Mouse (Mus musculus) kidney, postnatal 10 days (tissue): ENCODE results near the gene Hist2h3c1.
"Not testable (repeated sequence)": the region's sequence is repeated elsewhere in the genome, so short reads cannot be mapped to it uniquely, and the experiment has no call there.

Source experiments
- DNase-seq: peaks from one replicate; pipeline ENCODE4 v3.0.0; 2021; ENCODE audit warnings: mixed read lengths

The Hist2h3c1 gene

GRCm38 (mm10) chr3:96236834-96237334, 9.6 kb upstream of the Hist2h3c1 start:
- DNase-seq: no peak

DNA sequence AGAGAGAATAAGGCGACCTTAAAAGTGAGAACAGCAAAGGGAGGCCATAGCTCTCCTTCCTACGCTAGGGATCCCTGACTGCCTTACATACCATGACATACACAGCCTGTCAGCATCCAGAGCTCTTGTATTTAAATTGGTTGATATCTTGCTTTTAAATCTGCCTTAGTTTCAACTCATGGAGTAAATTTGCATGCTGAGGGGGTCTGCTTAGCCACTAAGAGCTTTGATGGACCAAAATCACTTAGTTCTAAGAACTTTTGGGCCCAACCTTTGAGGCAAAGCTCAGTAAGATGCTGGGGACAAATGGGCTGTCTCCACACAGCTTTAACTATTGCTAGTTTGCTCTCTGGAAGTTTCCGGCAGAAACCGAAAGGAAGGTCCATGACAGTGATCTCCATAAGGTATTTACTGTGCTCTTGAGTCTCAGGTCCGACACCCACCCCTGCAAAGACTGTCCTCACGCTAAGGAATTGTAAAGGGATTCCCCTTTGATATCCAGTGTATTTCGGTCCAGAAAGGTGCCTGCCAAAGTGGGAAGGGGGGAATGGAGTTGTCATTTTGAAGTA, 9.1 kb upstream of the Hist2h3c1 start:
- no peak for DNase-seq

DNA sequence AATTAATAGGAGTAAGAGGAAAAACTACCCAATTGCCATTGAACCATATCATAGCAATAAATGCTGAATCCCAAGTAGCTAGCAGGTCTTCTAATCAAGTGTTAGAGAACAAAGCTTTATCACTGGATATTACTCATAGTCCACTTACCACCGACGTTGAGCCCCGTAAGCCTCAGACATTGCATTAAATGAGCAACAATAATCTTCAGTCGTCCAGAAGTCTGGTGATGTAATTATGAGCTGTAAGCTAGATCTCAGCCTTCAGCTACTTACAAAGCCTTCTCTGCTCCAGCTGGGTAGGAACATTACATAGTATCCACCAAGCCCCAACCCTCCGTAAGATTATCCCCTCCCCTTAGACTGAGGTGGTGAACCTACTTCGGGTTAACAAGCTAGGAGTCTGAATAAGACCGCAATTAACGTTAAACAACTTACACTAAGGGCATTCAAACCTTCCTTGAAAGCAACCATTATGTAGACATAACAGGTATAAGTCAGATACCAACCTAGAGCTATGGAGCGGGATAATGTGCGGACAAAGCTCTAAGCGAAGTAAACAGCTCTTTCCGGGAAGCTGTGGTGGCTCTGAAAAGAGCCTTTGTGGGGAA, 8.5 kb upstream of the Hist2h3c1 start:
- DNase-seq: no peak

GRCm38 (mm10) chr3:96238954-96239793, 7.3 kb upstream of the Hist2h3c1 start, which contains the start of gene Hist2h3c2:
Gene Hist2h3c2, minus strand, starts transcription at chr3:96239127.
- peak; percentile 66 for DNase-seq

- DNase-seq: peak; percentile 96
These were observed 6.3 kb upstream of the Hist2h3c1 start, which contains the start of gene Hist2h2aa2 for GRCm38 (mm10) chr3:96239949-96240798. Gene Hist2h2aa2, minus strand, starts transcription at chr3:96240276.

- no peak for DNase-seq
These were observed 5.7 kb upstream of the Hist2h3c1 start for GRCm38 (mm10) chr3:96240799-96241197.

DNA sequence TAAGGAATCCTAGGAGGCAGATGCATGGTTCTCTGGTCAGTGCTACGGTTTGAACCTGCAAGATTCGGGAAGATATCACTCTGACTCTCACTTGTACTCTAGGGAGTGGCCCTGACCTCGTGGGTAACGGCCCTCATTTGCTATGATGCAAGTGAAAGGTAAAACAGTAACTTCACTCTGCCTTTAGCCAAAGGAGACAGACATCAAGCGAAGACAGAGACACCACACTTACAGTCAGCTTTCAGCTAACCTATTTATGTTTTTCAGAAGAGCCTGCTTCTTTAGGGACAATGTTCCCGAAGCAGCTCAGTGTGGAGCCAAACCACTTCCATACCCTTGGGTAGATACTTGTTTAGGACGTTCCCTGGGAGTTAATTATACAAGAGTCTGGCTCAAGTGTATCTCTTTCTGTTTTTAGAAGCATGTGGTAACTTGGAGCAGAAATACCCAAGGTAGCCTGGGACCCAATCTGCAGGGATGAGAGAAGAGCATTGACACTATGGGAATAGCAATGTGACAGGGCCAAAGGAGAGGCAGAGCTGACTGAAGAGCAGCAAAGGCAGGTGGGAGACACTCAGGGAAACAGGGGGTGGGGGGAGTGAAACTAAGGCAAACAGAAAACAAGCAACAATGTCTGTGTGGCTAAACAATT, 2.4 kb upstream of the Hist2h3c1 start:
- DNase-seq: no peak

DNA sequence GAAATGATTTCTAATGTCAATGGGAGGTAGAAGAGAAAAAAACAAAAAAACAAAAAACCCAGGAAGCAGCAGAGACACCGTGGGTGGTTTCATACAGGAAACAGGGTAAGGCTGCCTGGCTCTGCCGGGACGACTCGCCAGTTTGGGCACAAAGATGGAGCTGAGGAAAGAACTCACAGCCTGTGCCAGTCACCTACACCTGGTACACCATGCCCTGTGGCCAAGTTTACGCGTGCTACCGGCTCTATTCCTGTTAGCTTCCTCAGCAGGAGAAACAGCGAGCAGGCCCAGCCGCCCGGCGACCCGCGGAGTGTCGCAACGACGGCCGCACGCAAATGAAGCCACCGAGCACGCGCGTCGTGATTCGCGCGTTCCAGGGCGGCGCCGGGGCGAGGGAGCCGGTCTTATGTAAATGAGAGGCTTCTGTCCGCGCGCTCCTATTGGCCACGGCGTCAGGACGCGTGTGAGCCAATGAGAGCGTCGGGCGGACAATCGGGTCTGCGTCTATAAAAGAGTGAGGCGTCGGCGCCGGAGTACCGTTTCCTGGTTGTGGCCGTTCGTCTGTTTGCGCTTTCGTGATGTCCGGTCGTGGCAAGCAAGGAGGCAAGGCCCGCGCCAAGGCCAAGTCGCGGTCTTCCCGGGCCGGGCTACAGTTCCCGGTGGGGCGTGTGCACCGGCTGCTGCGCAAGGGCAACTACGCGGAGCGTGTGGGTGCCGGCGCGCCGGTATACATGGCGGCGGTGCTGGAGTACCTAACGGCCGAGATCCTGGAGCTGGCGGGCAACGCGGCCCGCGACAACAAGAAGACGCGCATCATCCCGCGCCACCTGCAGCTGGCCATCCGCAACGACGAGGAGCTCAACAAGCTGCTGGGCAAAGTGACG, 1.2 kb upstream of the Hist2h3c1 start, which contains the start of gene Hist2h2aa1:
Gene Hist2h2aa1 (plus strand): TSS at position 495 of the 884 bp plus-strand sequence.
- DNase-seq: peak; percentile 89

DNA sequence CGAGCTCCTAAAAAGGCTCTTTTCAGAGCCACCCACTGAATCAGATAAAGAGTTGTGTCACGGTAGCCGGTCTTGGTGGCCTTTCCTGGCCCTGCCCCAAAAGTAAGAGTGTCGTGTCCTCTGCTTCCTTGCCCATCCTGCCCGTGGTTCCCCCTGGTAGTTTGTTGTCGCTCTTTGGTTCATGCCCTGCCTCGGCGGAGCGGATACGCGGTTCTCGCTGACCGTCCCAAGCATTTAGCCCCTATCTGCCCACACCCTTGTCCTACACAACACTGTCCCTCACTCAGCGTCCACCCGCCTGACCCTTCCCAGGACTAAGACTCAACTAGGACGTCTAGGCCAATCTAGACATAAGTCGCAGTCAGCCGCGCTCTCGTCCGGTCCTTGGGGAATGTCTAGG, 467 bp upstream of the Hist2h3c1 start:
- DNase-seq: not testable (repeated sequence)

GRCm38 (mm10) chr3:96247356-96248140, 1.1 kb downstream of the Hist2h3c1 start:
- no peak for DNase-seq

GRCm38 (mm10) chr3:96248141-96249033, 1.9 kb downstream of the Hist2h3c1 start:
- DNase-seq: no peak

DNA sequence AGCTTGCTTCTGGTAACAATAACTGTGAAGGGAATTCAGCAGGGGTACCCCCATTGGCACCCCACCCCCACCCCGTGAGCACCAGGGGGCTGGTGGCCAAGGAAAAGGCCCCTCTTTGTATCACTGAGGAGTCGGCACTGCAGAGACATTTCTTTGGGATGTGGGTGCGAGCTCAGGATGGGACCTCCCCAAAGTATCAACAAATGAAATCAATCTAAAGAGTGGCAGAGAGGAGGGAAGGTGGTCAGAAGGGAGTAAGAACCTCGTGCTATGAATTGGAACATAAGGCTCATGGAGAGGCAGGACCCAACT, 2.5 kb downstream of the Hist2h3c1 start:
- DNase-seq: no peak

- DNase-seq: no peak
These were observed 4.4 kb downstream of the Hist2h3c1 start for GRCm38 (mm10) chr3:96250890-96251289.

DNA sequence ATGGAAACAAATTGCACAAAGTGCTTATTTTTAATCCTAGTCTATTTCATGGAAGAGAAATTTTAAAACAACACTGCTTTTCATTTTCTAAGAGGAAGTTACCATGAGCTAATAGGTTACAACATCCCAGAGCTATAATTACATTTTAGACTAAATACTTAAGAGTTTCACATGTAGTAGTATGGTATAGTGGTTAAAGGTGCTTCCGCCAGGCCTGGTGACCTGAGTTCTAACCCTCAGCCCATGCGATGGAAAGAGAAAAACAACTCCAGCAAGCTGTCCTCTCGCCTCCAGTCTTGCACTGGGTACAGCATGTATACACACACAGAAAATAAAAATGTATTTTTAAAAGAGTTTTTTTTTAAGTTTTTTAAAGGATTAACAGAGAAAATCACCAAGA, 5.3 kb downstream of the Hist2h3c1 start:
- DNase-seq: no peak

DNA sequence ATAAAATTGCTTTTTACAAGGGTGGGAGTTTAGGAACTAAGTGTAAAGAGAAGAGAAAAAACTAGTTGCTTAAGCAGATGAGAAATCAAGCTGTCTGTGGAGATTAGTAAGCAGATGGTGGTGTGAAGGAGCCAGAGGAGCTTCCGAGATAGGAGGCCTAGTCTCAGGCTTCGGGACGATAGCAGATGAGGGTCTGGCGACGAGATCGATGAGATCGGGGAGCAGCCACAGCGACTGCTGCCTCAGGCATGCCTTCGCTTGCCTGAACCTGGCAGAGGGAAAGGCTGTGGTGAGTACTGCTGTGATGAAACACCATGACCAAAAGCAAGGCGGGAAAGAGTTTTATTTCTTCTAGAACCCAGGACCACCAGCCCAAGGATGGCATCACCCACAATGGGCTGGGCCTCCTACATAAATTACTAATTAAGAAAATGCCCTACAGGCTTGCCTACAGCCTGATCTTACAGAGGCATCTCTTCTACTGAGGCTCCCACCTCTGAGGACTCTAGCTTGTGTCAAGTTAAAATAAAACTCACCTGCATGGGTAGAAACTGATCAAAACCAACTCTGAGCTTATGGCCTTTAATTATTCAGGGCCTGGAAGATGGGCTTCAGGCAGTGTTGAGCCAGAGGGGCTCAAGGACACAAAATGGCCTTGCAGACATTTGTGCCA, 8.3 kb downstream of the Hist2h3c1 start:
- no peak for DNase-seq

DNA sequence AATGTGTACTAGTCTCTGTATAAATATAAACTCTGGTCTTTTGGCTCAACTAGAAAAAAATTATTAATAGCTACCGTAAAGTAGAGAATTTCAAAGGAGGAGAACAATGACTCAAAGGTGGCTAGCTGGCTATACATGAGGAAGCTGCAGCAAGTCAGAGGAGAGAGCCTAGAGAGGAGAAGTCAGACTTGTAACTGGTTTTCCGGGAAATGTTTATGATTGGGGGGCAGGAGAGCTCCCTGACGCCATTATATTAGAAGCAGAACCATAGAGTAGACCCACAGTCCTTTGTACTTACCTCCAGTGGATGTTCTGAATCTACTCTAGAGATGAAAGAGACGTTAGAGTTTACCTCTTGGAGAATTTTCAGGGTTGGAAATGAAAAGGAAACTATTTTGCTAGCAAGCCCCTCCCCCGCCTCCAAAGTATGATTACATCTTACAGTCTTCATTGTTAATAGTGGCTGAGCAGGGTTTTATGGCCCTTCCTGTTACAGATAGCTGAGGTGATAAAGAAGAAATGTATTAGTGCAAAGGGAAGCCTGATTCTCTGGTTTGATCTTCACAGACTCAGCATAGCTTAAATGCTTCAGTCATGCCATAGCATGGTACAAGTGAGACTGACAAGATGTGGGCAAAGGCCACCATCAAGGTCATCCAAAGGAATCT, 9.6 kb downstream of the Hist2h3c1 start:
- no peak for DNase-seq

- DNase-seq: no peak
These were observed 10.7 kb downstream of the Hist2h3c1 start for GRCm38 (mm10) chr3:96257190-96257589.

- DNase-seq: no peak
These were observed 13.7 kb downstream of the Hist2h3c1 start for GRCm38 (mm10) chr3:96260220-96260619.
